Mouse (Mus musculus) lung, embryonic 15.5 days (tissue): Measurements from ENCODE around the gene Lrpprc. TPM values are rescaled to one million over a fixed set of nuclear protein-coding genes. Genes with fewer than 3 reads are reported as not detected.

Experiments used
- ATAC-seq: fragments of 200-750 bp; cut with Nextera tagmentation; 2 replicates; pipeline ENCODE4 v1.8.0; 2017; ENCODE audit warnings: moderate number of reproducible peaks, borderline replicate concordance; ENCODE audit not compliant: low FRiP score, low TSS enrichment; ENCODE audit errors: extremely low read depth
- H3K27ac ChIP-seq: fragments of 300-500 bp; sonication (generic); 2 replicates; pipeline ENCODE4 v1.5.1; 2015; ENCODE audit warnings: moderate library complexity, mild to moderate bottlenecking, inconsistent platforms
- H3K27me3 ChIP-seq: fragments of 300-500 bp; sonication (generic); 2 replicates; pipeline ENCODE4 v1.6.1; 2015; ENCODE audit warnings: inconsistent platforms
- H3K36me3 ChIP-seq: fragments of 300-500 bp; sonication (generic); 2 replicates; pipeline ENCODE4 v1.6.1; 2015; ENCODE audit warnings: inconsistent platforms
- H3K4me1 ChIP-seq: fragments of 300-500 bp; sonication (generic); 2 replicates; pipeline ENCODE4 v1.6.1; 2015; ENCODE audit warnings: inconsistent platforms
- H3K4me2 ChIP-seq: fragments of 300-500 bp; sonication (generic); 2 replicates; pipeline ENCODE4 v1.6.1; 2015; ENCODE audit warnings: inconsistent platforms, mild to moderate bottlenecking, moderate library complexity
- H3K4me3 ChIP-seq: fragments of 300-500 bp; sonication (generic); 2 replicates; pipeline ENCODE4 v1.5.1; 2015; ENCODE audit warnings: mild to moderate bottlenecking, inconsistent platforms
- H3K9ac ChIP-seq: fragments of 300-500 bp; sonication (generic); 2 replicates; pipeline ENCODE4 v1.6.1; 2015; ENCODE audit warnings: inconsistent platforms
- H3K9me3 ChIP-seq: fragments of 300-500 bp; sonication (generic); 2 replicates; pipeline ENCODE4 v1.6.1; 2016; ENCODE audit warnings: inconsistent platforms
- WGBS: fragments of 180-500 bp; shearing (Covaris S2); methylation state at CpG from one replicate; pipeline ENCODE4 v1.1.7; 2015; 5-methylcytosine and 5-hydroxymethylcytosine counted together
- polyA plus RNA-seq: library from polyadenylated mRNA; unstranded; fragments of >200 nt; fragmentation: Nextera tagmentation; extraction: Ambion mirVana; gene quantifications from 2 replicates; pipeline ENCODE4 v1.2.1, GENCODE M21; 2015

Lrpprc gene
- polyA plus RNA-seq, 1 experiment from 2014 or later, result 38.2 TPM

GRCm38 (mm10) chr17:84709403-84709851 lies 81.2 kb downstream of the Lrpprc start:
- ATAC-seq, result no peak
- 38% methylated on average over 17 of the region's 17 CpGs for WGBS
- Histone ChIP-seq H3K9ac (no peak overlapping the region), H3K4me1 (peaks cover 8% of the 10 kb centered on the region), H3K4me3 (no peak overlapping the region), H3K27ac (peak overlapping the region; percentile 15; the same call in 1 of the 2 replicates), H3K4me2 (peak overlapping the region; percentile 30; the same call in 1 of the 2 replicates), H3K27me3 (no peaks in the 10 kb centered on the region), H3K9me3 (no peaks in the 10 kb centered on the region), H3K36me3 (peaks cover 25% of the 10 kb centered on the region)

- H3K27me3 ChIP-seq, result no peaks in the 10 kb centered on the region
- H3K4me1 ChIP-seq, result peaks cover 8% of the 10 kb centered on the region
- 61% methylated on average over 7 of the region's 7 CpGs for WGBS
- peaks cover 25% of the 10 kb centered on the region for H3K36me3 ChIP-seq
- no peak overlapping the region for H3K4me2 ChIP-seq
- H3K4me3 ChIP-seq, result no peak overlapping the region
- H3K9ac ChIP-seq, result no peak overlapping the region
- no peak for ATAC-seq
- no peaks in the 10 kb centered on the region for H3K9me3 ChIP-seq
- H3K27ac ChIP-seq, result peak overlapping the region; percentile 15; the same call in 1 of the 2 replicates
Measured at GRCm38 (mm10) chr17:84708818-84709217, 81.8 kb downstream of the Lrpprc start.

GRCm38 (mm10) chr17:84707407-84707806 lies 83.2 kb downstream of the Lrpprc start:
- no peak overlapping the region for H3K4me3 ChIP-seq
- peaks cover 8% of the 10 kb centered on the region for H3K4me1 ChIP-seq
- H3K36me3 ChIP-seq, result peaks cover 18% of the 10 kb centered on the region
- no peak overlapping the region for H3K4me2 ChIP-seq
- no peak for ATAC-seq
- H3K27ac ChIP-seq, result no peak overlapping the region
- whole genome bisulfite sequencing, result 67% methylated on average over 4 of the region's 4 CpGs
- H3K9me3 ChIP-seq, result no peaks in the 10 kb centered on the region
- no peak overlapping the region for H3K9ac ChIP-seq
- no peaks in the 10 kb centered on the region for H3K27me3 ChIP-seq

- Histone ChIP-seq H3K36me3 (no peaks in the 10 kb centered on the region), H3K4me2 (no peak overlapping the region), H3K9ac (no peak overlapping the region), H3K27ac (no peak overlapping the region), H3K4me3 (no peak overlapping the region), H3K9me3 (no peaks in the 10 kb centered on the region), H3K4me1 (no peaks in the 10 kb centered on the region), H3K27me3 (no peaks in the 10 kb centered on the region)
- WGBS, result 22% methylated on average over 5 of the region's 5 CpGs
- no peak for ATAC-seq
Measured at GRCm38 (mm10) chr17:84698727-84699126, 91.9 kb downstream of the Lrpprc start.

- Histone ChIP-seq H3K9me3 (no peaks in the 10 kb centered on the region), H3K4me2 (no peak overlapping the region), H3K27me3 (no peaks in the 10 kb centered on the region), H3K9ac (no peak overlapping the region), H3K27ac (no peak overlapping the region), H3K4me1 (no peaks in the 10 kb centered on the region), H3K4me3 (no peak overlapping the region), H3K36me3 (no peaks in the 10 kb centered on the region)
- WGBS, result 57% methylated on average over 6 of the region's 6 CpGs
- ATAC-seq, result no peak
Measured at GRCm38 (mm10) chr17:84696537-84696936, 94.1 kb downstream of the Lrpprc start.

GRCm38 (mm10) chr17:84693741-84694140 lies 96.8 kb downstream of the Lrpprc start:
- no peaks in the 10 kb centered on the region for H3K9me3 ChIP-seq
- no peak overlapping the region for H3K4me3 ChIP-seq
- WGBS, result 58% methylated on average over 2 of the region's 2 CpGs
- H3K27me3 ChIP-seq, result no peaks in the 10 kb centered on the region
- H3K4me1 ChIP-seq, result no peaks in the 10 kb centered on the region
- H3K9ac ChIP-seq, result no peak overlapping the region
- no peak for ATAC-seq
- H3K4me2 ChIP-seq, result no peak overlapping the region
- no peak overlapping the region for H3K27ac ChIP-seq
- H3K36me3 ChIP-seq, result no peaks in the 10 kb centered on the region

- ATAC-seq, result no peak
- H3K36me3 ChIP-seq, result no peaks in the 10 kb centered on the region
- no peak overlapping the region for H3K27ac ChIP-seq
- no peak overlapping the region for H3K4me3 ChIP-seq
- H3K27me3 ChIP-seq, result no peaks in the 10 kb centered on the region
- H3K4me2 ChIP-seq, result no peak overlapping the region
- H3K4me1 ChIP-seq, result no peaks in the 10 kb centered on the region
- WGBS, result 70% methylated on average over 5 of the region's 5 CpGs
- no peaks in the 10 kb centered on the region for H3K9me3 ChIP-seq
- H3K9ac ChIP-seq, result no peak overlapping the region
Measured at GRCm38 (mm10) chr17:84690111-84690510, 100.5 kb downstream of the Lrpprc start.

- Histone ChIP-seq H3K27me3 (no peaks in the 10 kb centered on the region), H3K36me3 (no peaks in the 10 kb centered on the region), H3K4me3 (no peak overlapping the region), H3K9me3 (no peaks in the 10 kb centered on the region), H3K4me2 (no peak overlapping the region), H3K9ac (no peak overlapping the region), H3K4me1 (0 out of 2 replicates have a peak, but pooled peaks cover under 1% of the 10 kb centered on the region), H3K27ac (no peak overlapping the region)
- ATAC-seq, result no peak
- WGBS, result 57% methylated on average over 5 of the region's 5 CpGs
Measured at GRCm38 (mm10) chr17:84689316-84689715, 101.3 kb downstream of the Lrpprc start.

GRCm38 (mm10) chr17:84688834-84689233 lies 101.8 kb downstream of the Lrpprc start:
- ATAC-seq, result no peak
- Histone ChIP-seq H3K9me3 (no peaks in the 10 kb centered on the region), H3K27me3 (no peaks in the 10 kb centered on the region), H3K9ac (no peak overlapping the region), H3K36me3 (no peaks in the 10 kb centered on the region), H3K4me2 (no peak overlapping the region), H3K27ac (no peak overlapping the region), H3K4me3 (no peak overlapping the region), H3K4me1 (0 out of 2 replicates have a peak, but pooled peaks cover 4% of the 10 kb centered on the region)
- WGBS, result 84% methylated on average over 11 of the region's 11 CpGs

- H3K27me3 ChIP-seq, result no peaks in the 10 kb centered on the region
- 0 out of 2 replicates have a peak, but pooled peaks cover 4% of the 10 kb centered on the region for H3K4me1 ChIP-seq
- ATAC-seq, result no peak
- H3K4me3 ChIP-seq, result no peak overlapping the region
- H3K36me3 ChIP-seq, result no peaks in the 10 kb centered on the region
- H3K27ac ChIP-seq, result no peak overlapping the region
- H3K9ac ChIP-seq, result no peak overlapping the region
- no peaks in the 10 kb centered on the region for H3K9me3 ChIP-seq
- 43% methylated on average over 5 of the region's 5 CpGs for WGBS
- H3K4me2 ChIP-seq, result no peak overlapping the region
Measured at GRCm38 (mm10) chr17:84687994-84688393, 102.6 kb downstream of the Lrpprc start.

GRCm38 (mm10) chr17:84685286-84685685 lies 105.3 kb downstream of the Lrpprc start:
- no peak overlapping the region for H3K27ac ChIP-seq
- H3K27me3 ChIP-seq, result no peaks in the 10 kb centered on the region
- 0 out of 2 replicates have a peak, but pooled peaks cover 4% of the 10 kb centered on the region for H3K4me1 ChIP-seq
- 73% methylated on average over 4 of the region's 4 CpGs for WGBS
- no peak for ATAC-seq
- H3K9ac ChIP-seq, result no peak overlapping the region
- no peak overlapping the region for H3K4me2 ChIP-seq
- H3K36me3 ChIP-seq, result no peaks in the 10 kb centered on the region
- no peaks in the 10 kb centered on the region for H3K9me3 ChIP-seq
- no peak overlapping the region for H3K4me3 ChIP-seq

GRCm38 (mm10) chr17:84684284-84684683 lies 106.3 kb downstream of the Lrpprc start:
- H3K9ac ChIP-seq, result no peak overlapping the region
- no peak for ATAC-seq
- H3K4me3 ChIP-seq, result no peak overlapping the region
- H3K9me3 ChIP-seq, result no peaks in the 10 kb centered on the region
- 0 out of 2 replicates have a peak, but pooled peaks cover 4% of the 10 kb centered on the region for H3K4me1 ChIP-seq
- no peaks in the 10 kb centered on the region for H3K27me3 ChIP-seq
- H3K27ac ChIP-seq, result no peak overlapping the region
- H3K36me3 ChIP-seq, result no peaks in the 10 kb centered on the region
- 34% methylated on average over 6 of the region's 6 CpGs for WGBS
- no peak overlapping the region for H3K4me2 ChIP-seq
